Mouse (Mus musculus) embryonic facial prominence, embryonic 12.5 days (tissue): ENCODE measurements around the gene Tle2. TPM values are rescaled to one million over a fixed set of nuclear protein-coding genes. Genes with fewer than 3 reads are reported as not detected.
A peak's percentile ranks its signal among the peaks of the same experiment; 100 is the strongest.

Experiments
- ATAC-seq: fragments of 200-750 bp; cut with Nextera tagmentation; 2 replicates; pipeline ENCODE4 v1.8.0; 2017; ENCODE audit not compliant: insufficient number of reproducible peaks, insufficient read depth, low FRiP score, low TSS enrichment
- H3K27ac ChIP-seq: fragments of 300-500 bp; sonication (generic); 2 replicates; pipeline ENCODE4 v1.5.1; 2016; ENCODE audit warnings: mild to moderate bottlenecking
- H3K27me3 ChIP-seq: fragments of 300-500 bp; sonication (generic); 2 replicates; pipeline ENCODE4 v1.6.1; 2016; ENCODE audit warnings: mild to moderate bottlenecking, moderate library complexity
- H3K36me3 ChIP-seq: fragments of 300-500 bp; sonication (generic); 2 replicates; pipeline ENCODE4 v1.6.1; 2016; ENCODE audit warnings: mild to moderate bottlenecking
- H3K4me1 ChIP-seq: fragments of 300-500 bp; sonication (generic); 2 replicates; pipeline ENCODE4 v1.6.1; 2016
- H3K4me2 ChIP-seq: fragments of 300-500 bp; sonication (generic); replicated peaks from 2 replicates; pipeline ENCODE4 v1.6.1; 2016; ENCODE audit warnings: mild to moderate bottlenecking, moderate library complexity
- H3K4me3 ChIP-seq: fragments of 300-500 bp; sonication (generic); 2 replicates; pipeline ENCODE4 v1.5.1; 2016; ENCODE audit warnings: mild to moderate bottlenecking
- H3K9ac ChIP-seq: fragments of 300-500 bp; sonication (generic); 2 replicates; pipeline ENCODE4 v1.6.1; 2016; ENCODE audit warnings: mild to moderate bottlenecking, moderate library complexity
- H3K9me3 ChIP-seq: fragments of 300-500 bp; sonication (generic); 2 replicates; pipeline ENCODE4 v1.6.1; 2016; ENCODE audit warnings: mild to moderate bottlenecking, moderate library complexity
- WGBS: fragments of 180-500 bp; shearing (Covaris S2); methylation state at CpG from one replicate; pipeline ENCODE4 v1.1.7; 2016; 5-methylcytosine and 5-hydroxymethylcytosine counted together
- polyA plus RNA-seq: library from polyadenylated mRNA; unstranded; fragments of >200 nt; fragmentation: Nextera tagmentation; extraction: Ambion mirVana; gene quantifications from 2 replicates; pipeline ENCODE4 v1.2.1, GENCODE M21; 2016

The Tle2 gene
- polyA plus RNA-seq, 1 experiment from 2014 or later: 59.2 TPM

- Histone ChIP-seq H3K27ac (no peak overlapping the region), H3K9me3 (no peaks in the 10 kb centered on the region), H3K4me2 (no peak overlapping the region), H3K4me1 (peaks cover under 1% of the 10 kb centered on the region; the same call in 1 of the 2 replicates), H3K27me3 (no peaks in the 10 kb centered on the region), H3K36me3 (peaks cover 41% of the 10 kb centered on the region), H3K4me3 (no peak overlapping the region), H3K9ac (no peak overlapping the region)
- WGBS: 53% methylated on average over 9 of the region's 9 CpGs
- ATAC-seq: no peak
Measured at GRCm38 (mm10) chr10:81620786-81621185, 46.4 kb downstream of the Tle2 start.

GRCm38 (mm10) chr10:81623441-81623840 is 49.1 kb downstream of the Tle2 start:
- H3K27me3 ChIP-seq: no peaks in the 10 kb centered on the region
- ATAC-seq: no peak
- no peak overlapping the region for H3K27ac ChIP-seq
- 61% methylated on average over 8 of the region's 8 CpGs for WGBS
- no peak overlapping the region for H3K4me2 ChIP-seq
- H3K36me3 ChIP-seq: peaks cover 44% of the 10 kb centered on the region
- no peak overlapping the region for H3K9ac ChIP-seq
- H3K9me3 ChIP-seq: no peaks in the 10 kb centered on the region
- H3K4me3 ChIP-seq: no peak overlapping the region
- peaks cover 16% of the 10 kb centered on the region for H3K4me1 ChIP-seq

GRCm38 (mm10) chr10:81626101-81626993 is 52.0 kb downstream of the Tle2 start:
- Histone ChIP-seq H3K4me1 (peaks cover 17% of the 10 kb centered on the region), H3K9ac (peak overlapping the region; percentile 72), H3K4me3 (peak overlapping the region; percentile 71), H3K36me3 (peaks cover 42% of the 10 kb centered on the region), H3K27me3 (no peaks in the 10 kb centered on the region), H3K9me3 (no peaks in the 10 kb centered on the region), H3K4me2 (peak overlapping the region; percentile 61), H3K27ac (peak overlapping the region; percentile 93; the same call in 1 of the 2 replicates)
- 91% methylated on average over 22 of the region's 22 CpGs for WGBS
- 0 out of 2 replicates have a peak, but pooled peaks have one; percentile 1 for ATAC-seq

DNA sequence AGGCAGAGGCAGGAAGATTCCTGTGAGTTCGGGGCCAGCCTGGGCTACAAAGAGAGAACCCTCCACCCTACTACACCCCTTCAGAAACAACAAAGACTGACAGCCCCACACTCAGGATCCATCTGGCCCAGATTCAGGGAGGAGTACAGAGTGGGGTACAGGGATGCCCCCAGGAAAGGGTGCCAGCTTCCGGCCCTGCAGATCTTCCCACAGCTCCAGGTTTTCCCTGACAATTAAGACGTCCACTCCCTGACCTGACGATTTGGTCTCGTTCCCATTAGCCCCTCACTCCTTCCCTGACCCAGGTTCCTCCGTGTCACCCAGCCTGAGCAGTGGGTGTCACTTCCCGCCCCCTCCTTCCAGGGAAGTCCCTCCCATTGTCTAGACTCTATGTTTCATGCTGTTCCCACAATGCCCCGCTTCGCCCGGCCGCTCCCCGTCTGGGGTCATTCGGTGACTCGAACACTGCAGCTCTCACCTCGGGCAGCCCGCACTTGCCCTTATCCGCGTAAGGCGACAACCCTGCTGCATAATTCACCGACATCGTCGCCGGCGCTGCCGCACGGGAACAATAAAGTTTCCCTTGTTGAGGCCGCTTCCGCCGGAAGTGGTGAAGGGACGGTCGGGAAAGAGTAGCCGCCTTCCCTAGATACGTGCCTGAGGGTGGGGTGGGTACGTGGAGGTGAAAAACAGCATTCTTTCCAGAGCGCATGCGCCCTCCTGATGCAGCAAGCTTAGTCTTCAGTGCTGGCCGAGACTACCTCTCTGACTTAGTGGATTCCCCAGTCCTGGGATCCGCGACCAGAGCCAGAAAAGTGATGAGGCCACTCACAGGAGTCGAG is 52.9 kb downstream of the Tle2 start, which contains the start of gene Sirt6:
Gene Sirt6, minus strand, starts transcription at position 804 of the 842 bp plus-strand sequence.
- ATAC-seq: peak; percentile 83
- Histone ChIP-seq H3K4me2 (peak within 1 kb of the TSS; percentile 61), H3K4me3 (peak within 1 kb of the TSS; percentile 71), H3K9me3 (no peaks in the 10 kb centered on the region), H3K4me1 (peaks cover 17% of the 10 kb centered on the region), H3K36me3 (peaks cover 35% of the 10 kb centered on the region), H3K27me3 (no peaks in the 10 kb centered on the region), H3K9ac (peak within 1 kb of the TSS; percentile 72), H3K27ac (peak within 1 kb of the TSS; percentile 93)
- WGBS: 6% methylated on average over 40 of the region's 40 CpGs

GRCm38 (mm10) chr10:81627836-81628220 is 53.5 kb downstream of the Tle2 start:
- Histone ChIP-seq H3K4me2 (peak overlapping the region; percentile 61), H3K27ac (peak overlapping the region; percentile 93), H3K27me3 (no peaks in the 10 kb centered on the region), H3K9ac (peak overlapping the region; percentile 72), H3K4me3 (peak overlapping the region; percentile 71), H3K36me3 (peaks cover 29% of the 10 kb centered on the region), H3K4me1 (peaks cover 17% of the 10 kb centered on the region), H3K9me3 (no peaks in the 10 kb centered on the region)
- WGBS: 60% methylated on average over 7 of the region's 7 CpGs
- no peak for ATAC-seq

DNA sequence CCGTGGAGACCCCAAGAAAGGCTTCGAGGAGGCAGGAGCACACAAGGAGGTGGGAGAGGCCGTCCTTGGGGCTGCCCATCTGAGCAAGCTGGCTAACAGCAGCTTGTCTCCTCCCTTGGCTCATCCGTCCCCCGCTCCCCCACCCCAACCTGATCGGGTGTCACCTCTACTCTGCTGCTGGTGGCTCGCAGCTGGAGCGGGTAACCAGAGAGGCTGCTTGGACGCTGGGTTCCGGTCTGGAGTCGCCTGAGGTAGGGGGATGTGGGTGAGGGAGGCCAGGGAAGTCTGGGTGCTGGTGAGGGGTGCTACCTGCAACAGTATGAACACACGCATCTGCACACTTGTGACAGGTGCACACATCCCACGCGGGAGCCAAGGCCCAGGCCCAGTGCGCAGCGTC is 54.0 kb downstream of the Tle2 start, which contains the start of gene Ankrd24:
Gene Ankrd24, plus strand, starts transcription at position 151 of the 400 bp plus-strand sequence.
- H3K4me1 ChIP-seq: peaks cover 17% of the 10 kb centered on the region
- H3K4me2 ChIP-seq: peak within 1 kb of the TSS; percentile 61
- H3K27ac ChIP-seq: peak within 1 kb of the TSS; percentile 93
- ATAC-seq: no peak
- 72% methylated on average over 16 of the region's 16 CpGs for WGBS
- peak within 1 kb of the TSS; percentile 72 for H3K9ac ChIP-seq
- no peaks in the 10 kb centered on the region for H3K9me3 ChIP-seq
- peaks cover 26% of the 10 kb centered on the region for H3K36me3 ChIP-seq
- H3K27me3 ChIP-seq: no peaks in the 10 kb centered on the region
- peak within 1 kb of the TSS; percentile 71 for H3K4me3 ChIP-seq

DNA sequence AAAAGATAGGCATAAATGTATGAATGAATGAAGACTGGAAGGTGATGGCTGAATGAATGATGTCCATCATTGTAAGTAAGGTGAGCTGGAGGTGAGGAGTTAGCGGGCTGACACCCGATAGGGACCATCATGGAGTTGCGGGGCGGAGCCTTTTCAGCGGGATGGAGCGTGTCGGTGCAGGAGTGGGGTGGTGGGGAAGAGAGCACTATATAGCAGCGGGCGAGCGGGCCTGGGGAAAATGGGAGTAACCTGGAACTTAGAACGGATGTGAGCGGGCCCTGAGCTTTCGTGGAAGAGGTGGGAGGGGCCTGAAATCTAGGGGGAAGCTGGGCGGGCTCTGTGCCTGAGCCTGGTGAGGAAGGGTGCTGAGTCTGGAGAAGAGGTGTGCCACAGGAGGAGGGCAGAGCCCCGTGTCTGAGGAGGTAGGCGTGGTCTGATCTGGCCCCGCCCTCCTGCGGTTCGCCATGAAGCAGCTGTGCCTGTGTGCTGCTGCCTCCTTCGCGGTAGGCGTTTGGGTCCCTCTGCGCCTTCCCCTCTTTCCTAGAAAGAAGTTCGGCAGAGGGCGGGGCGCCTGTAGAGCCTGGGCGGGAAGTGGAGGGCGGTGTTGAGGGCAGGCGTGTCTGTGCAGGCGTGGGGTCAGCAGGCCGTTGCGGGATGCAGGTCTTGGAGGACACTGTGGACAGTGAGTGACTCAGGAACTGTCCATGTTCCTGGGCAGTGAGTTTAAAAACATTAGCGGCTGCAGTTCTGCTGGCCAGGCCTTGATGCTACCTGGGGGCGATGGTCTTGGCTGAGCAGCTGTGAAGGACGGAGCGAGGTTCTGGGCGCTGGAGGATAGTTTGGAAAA is 59.1 kb downstream of the Tle2 start:
- peak; percentile 87 for ATAC-seq
- peak overlapping the region; percentile 55 for H3K9ac ChIP-seq
- H3K4me1 ChIP-seq: 0 out of 2 replicates have a peak, but pooled peaks cover 3% of the 10 kb centered on the region
- H3K36me3 ChIP-seq: no peaks in the 10 kb centered on the region
- peak overlapping the region; percentile 70 for H3K4me2 ChIP-seq
- peak overlapping the region; percentile 71 for H3K27ac ChIP-seq
- H3K27me3 ChIP-seq: 0 out of 2 replicates have a peak, but pooled peaks cover 4% of the 10 kb centered on the region
- H3K9me3 ChIP-seq: no peaks in the 10 kb centered on the region
- WGBS: 3% methylated on average over 37 of the region's 37 CpGs
- H3K4me3 ChIP-seq: peak overlapping the region; percentile 50

DNA sequence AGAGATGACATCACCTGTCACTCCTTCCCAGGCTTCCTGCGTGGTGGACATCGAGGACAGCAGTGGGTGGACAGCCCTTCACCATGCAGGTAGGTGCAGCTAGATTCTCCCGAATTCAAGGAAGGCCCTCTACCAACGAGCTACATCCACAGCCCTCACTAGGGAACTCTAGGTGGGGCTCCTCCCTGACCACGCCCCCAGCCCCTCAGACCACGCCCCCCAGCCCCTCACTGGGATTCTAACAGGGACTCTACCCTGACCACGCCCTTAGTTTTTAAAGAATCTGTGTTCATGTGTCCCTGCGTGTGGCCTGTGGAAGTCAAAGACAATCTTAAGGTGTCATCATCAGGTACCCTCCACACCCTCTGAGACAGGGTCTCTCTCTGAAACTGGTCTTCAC is 62.0 kb downstream of the Tle2 start:
- no peak overlapping the region for H3K4me3 ChIP-seq
- 0 out of 2 replicates have a peak, but pooled peaks cover 4% of the 10 kb centered on the region for H3K27me3 ChIP-seq
- no peak overlapping the region for H3K27ac ChIP-seq
- H3K4me2 ChIP-seq: no peak overlapping the region
- no peaks in the 10 kb centered on the region for H3K9me3 ChIP-seq
- no peaks in the 10 kb centered on the region for H3K36me3 ChIP-seq
- H3K9ac ChIP-seq: no peak overlapping the region
- no peak for ATAC-seq
- 0 out of 2 replicates have a peak, but pooled peaks cover 3% of the 10 kb centered on the region for H3K4me1 ChIP-seq
- WGBS: 17% methylated on average over 8 of the region's 8 CpGs

DNA sequence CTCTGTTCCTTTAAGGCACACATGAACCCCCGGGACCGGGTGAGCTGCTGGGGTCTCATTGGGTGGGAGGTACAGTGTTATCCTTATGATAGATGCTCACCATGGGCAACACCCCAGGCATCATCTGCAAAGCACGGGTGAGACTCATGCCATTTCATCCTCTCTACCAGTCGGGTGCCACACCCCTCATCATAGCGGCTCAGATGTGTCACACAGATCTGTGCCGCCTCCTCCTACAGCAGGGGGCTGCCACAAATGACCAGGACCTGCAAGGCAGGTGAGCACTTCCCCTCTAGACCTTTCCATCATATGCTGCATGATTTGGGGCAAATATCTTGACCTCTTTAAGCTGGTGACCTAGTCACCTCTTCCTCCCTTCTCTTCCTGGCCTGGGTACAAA is 63.7 kb downstream of the Tle2 start:
- Histone ChIP-seq H3K4me3 (no peak overlapping the region), H3K36me3 (no peaks in the 10 kb centered on the region), H3K4me2 (no peak overlapping the region), H3K4me1 (peaks cover 15% of the 10 kb centered on the region), H3K27ac (no peak overlapping the region), H3K9me3 (no peaks in the 10 kb centered on the region), H3K9ac (no peak overlapping the region), H3K27me3 (0 out of 2 replicates have a peak, but pooled peaks cover 4% of the 10 kb centered on the region)
- no peak for ATAC-seq
- WGBS: 75% methylated on average over 6 of the region's 6 CpGs
